Mouse (Mus musculus): ENCODE measurements around the gene Phtf2. TPM values are rescaled to one million over a fixed set of nuclear protein-coding genes. Genes with fewer than 3 reads are reported as not detected.
A peak's percentile ranks its signal among the peaks of the same experiment; 100 is the strongest.
"Not testable (repeated sequence)": the region's sequence is repeated elsewhere in the genome, so short reads cannot be mapped to it uniquely, and the experiment has no call there.

Phtf2 gene
- total RNA-seq, 2 experiments from 2014 or later, result 4.3 to 14.6 TPM

DNA sequence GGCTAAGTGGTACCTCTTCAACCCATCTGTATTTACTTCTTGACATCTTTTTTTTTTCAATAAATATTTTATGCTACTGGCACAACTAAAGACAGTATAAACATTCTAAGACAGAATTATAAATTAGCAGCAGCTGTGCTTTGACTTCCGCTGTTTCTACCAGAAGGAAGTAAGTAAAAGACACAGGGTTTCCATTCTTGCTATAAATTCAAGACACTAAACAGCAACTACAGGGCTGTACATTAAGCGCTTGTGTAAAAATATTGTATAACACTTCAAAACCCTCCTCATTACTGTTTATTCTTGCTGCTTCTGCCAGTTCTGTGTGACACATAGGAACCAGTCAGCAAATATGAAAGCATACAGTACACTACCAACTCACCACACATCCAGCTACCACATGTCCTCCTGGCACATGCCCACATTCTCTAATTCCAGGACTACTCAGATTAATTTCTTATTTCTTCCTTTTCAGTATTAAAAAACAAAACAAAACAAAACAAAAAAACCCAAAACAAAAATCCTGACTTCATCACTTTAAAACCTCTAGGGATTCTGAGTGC, 16.6 kb downstream of the Phtf2 start:
- ATAC-seq (ENCODE audit: poor library complexity, severe bottlenecking), result peak; percentile 45; the same call in 1 of the 2 replicates

DNA sequence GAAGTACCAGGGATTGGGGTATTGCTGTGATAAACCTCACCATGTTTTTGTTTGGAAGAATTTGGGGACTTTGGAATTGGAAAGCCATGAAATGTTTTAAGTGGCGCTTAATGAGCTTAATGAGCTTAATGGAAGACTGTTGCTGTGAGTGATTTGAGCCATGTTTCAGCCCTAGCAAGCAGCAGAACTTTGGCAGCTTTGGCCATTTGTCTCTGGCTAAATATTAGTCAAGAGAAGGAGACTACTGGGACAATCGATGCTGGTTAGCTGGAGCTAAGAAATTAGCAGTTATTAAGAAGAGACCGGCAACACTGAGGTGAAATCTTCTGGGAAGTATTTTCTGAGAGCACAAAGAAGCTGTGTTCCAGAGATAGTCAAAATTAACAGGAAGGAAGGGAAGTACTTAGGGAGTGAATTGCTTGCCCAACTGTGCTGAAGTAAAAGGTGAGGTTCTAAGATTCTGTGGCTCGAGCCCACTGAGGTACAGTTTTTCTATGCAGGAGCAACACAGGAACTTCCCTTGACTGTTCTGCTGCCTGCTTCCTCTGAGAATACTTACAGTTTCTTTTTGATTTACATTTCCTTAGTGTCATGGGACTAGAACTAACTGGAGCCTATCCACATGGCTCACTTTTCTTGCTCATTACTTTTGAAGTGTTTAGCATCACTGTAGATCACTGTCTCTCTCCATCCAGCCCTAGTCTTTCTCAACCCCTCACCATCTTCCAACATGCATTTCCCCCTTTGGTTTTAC, 17.5 kb downstream of the Phtf2 start:
- peak; percentile 47 for ATAC-seq (ENCODE audit: poor library complexity, severe bottlenecking)

DNA sequence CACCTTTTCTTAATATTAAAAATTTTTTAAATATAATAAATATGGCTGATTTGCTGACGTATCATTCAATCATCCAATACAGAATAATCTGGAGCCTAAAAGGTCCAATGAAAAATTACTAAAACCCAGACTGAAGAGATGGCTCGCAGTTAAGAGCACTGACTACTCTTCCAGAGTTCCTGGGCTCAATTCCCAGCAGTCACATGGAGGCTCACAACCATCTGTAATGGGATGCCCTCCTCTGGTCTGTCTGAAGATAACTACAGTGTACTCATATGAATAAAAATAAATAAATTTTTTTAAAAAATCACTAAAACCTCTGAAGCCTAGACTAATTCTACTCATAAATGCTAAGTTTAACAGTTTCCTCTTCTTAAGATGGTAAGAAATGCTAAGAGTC, 20.0 kb downstream of the Phtf2 start:
- no peak for ATAC-seq (ENCODE audit: poor library complexity, severe bottlenecking)

DNA sequence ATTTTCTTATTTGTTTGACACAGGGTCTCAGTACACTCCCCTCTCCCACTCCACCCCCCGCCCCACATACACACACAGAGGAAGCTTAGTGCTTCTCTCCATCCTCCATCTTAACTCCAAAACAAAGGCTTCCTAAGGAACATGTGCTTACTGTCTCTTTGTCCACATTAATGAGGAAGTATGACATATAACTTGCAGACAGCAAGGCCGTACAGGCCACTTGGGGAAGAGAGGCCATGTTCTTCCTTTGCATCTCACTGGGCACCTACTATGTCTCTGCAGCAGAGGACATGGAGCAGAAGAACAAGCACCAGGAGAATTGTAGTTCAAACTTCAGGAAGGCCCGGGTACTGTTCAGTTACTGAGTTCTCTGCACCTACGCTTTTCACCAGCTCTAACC, 21.4 kb downstream of the Phtf2 start:
- no peak for ATAC-seq (ENCODE audit: poor library complexity, severe bottlenecking)

DNA sequence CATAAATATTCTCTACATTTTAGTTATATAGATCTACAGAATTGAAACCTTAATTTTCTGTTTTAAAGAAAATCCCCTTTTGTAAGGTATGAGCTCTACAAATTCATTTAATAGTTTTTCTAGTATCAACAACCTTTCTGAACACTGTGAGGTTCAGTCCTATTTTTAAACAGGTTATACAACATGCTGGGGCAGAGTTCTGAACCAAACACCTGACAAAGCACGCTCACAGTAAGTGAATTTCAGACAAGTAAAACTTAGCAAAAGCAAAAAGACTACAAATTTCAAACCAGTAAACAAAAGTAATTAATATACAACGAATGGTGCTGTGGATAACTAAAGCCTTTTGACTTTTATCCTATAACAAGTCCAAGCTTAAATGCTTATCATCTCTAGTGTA, 23.5 kb downstream of the Phtf2 start:
- ATAC-seq (ENCODE audit: poor library complexity, severe bottlenecking), result no peak

DNA sequence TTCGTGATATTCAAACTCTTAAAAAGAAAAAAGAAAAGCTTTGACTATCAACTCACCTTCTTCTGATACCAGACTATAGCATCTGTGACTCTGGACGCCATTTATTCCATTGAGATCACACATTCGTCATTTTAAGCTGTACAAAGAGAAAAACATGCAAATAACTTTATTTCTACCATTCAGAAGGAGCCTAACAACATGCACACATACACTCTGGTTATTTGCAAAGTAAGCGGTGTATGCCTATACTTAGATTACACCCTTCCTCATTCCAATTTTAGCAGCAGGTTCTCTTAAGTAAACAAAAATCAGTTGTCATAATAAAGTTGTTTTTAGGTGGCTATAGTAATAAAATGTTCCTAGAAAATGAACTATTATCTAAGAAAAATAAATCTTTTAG, 26.9 kb downstream of the Phtf2 start:
- no peak for ATAC-seq (ENCODE audit: poor library complexity, severe bottlenecking)

DNA sequence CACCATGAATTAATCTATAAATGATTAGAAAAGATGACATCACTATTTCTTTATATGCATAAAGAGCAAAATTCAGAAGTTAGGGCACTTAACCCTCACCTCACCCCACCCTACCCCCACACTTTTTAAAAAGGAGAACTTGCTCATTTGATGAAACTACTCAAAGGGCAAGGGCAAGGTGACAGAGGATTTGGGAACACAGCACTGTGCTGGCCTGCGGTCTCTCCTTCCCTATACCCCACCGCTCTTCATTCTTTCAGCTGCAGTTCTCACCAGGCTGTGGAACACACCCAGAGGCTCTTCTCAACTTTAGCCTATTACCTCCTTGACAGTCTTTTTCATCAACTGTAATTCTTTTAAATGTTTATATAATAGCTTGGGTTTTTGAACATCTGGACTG, 34.9 kb downstream of the Phtf2 start:
- peak; percentile 75 for ATAC-seq (ENCODE audit: poor library complexity, severe bottlenecking)

DNA sequence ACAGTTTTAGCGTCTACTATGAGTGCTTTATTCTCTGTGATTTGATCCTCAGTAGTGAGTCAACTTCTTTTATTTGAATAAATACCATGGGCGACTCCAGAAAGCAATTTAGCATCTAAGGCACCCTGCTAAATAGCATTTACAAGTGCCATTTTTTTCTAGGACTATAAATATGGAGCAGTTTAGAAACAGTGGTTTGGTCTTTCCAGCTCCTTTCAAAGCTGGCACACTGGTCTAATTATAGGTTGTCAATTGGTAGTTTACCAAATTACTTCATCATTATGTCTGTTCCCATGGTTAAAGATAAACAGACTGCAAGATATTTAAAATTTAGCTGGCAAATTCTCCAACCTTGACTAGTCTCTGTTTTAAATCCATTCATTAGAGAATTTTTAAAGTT, 38.1 kb downstream of the Phtf2 start:
- ATAC-seq (ENCODE audit: poor library complexity, severe bottlenecking), result no peak

DNA sequence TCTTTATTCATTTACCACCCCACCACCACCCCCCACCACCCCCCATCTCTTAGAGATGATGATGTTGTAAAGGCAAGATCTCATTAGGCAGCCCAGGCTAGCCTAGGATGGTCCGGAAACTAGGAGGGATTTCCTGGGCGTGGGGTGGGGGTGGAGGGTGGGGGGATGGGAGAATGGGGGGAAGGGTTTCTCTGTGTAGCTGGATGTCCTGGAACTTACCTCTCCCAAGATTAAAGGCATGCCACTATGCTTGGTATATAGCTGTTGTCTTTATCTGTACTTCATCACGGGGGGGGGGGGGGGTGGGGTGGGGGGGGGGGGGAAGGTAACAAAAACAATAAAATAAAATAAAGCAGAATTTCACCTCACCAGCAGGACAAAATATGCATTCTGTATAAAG, 38.5 kb downstream of the Phtf2 start:
- ATAC-seq (ENCODE audit: poor library complexity, severe bottlenecking), result no peak

DNA sequence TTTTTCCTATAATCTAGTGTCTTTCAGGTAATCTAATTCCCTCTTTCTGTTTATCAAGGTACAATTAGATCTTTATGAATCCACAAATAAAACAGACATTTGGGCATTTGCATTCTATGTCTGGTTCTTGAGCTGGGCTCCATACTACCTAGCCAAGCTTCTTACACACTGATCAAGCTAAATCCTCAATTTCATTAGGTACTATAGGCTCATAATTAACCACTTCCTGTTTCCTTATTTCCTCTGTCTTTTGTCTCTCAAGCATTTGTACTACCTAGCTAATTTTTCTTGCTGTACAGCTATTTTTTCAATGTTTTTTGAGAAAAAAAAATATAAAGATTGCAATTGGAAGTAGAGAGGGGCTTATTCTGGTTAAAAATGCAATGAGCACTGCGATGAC, 44.8 kb downstream of the Phtf2 start:
- ATAC-seq (ENCODE audit: poor library complexity, severe bottlenecking), result no peak

DNA sequence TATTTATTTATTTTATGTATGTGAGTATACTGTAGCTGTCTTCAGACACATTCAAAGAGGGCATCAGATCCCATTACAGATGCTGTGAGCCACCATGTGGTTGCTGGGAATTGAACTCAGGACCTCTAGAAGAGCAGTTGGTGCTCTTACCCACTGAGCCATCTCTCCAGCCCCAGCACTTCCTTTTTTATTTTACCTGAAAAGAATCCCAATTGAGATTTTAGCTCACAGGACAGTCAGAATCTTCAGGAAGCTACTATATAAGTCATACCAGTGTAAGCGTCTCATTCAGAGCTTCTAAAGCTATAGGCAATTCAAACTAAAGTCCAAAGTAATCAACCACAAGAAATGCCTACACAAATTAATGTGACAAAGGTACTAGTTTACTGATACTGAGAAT, 47.5 kb downstream of the Phtf2 start:
- ATAC-seq (ENCODE audit: poor library complexity, severe bottlenecking), result no peak

DNA sequence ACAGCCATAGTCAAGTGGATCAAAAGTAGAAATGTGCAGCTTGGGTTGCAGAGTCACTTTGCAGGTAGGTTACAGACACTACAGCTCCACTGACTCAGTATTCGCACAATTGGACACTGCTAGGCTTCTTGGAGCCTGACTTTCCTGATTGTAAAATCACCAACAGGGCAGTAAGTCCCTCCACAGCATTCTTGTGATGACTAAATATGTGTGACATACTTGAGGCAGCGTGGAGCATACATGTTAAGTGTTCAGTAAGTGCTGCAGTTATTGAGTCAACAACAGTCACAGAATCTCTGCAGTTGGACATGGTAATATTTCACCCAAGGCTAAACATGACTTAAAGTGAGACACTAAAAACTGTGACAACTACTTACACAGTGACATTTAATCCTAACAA, 50.5 kb downstream of the Phtf2 start:
- ATAC-seq (ENCODE audit: poor library complexity, severe bottlenecking), result no peak

DNA sequence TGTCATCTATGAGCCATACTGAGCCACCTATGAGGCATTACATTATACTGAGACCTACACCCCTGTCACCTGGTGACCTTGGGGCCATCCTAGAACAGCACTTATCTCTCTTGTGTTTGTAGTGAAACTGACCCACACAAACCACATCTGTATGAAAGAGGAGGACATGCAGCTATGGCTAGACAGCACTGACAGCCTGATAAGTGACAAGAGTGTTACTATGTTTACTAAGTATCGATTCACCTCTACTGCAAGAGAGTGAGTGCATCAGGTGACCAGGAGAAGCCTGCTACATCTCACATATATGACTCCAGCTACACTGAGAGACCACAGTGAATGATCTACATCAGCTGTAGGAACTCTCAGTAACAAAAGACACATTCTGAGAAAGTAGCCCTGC, 51.2 kb downstream of the Phtf2 start:
- no peak for ATAC-seq (ENCODE audit: poor library complexity, severe bottlenecking)

DNA sequence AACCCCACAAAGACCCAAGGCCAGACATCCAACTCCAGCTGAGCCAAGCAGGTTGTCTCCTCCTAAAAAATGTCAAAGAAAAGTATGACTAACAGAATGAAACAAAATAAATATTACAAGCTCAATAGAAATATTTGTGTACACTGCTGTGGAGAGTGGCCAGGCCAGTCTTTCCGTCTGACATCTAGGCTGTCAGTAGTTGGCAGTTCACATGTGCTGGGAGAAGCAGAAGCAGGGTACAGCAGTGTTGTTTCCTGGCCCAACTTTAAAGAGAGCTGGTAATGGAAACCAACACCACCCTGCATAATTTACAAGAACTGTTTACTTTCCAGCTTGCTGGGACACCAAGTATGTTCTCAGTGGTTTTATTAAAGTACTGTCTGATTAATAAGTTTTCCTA, 60.3 kb downstream of the Phtf2 start:
- no peak for ATAC-seq (ENCODE audit: poor library complexity, severe bottlenecking)

DNA sequence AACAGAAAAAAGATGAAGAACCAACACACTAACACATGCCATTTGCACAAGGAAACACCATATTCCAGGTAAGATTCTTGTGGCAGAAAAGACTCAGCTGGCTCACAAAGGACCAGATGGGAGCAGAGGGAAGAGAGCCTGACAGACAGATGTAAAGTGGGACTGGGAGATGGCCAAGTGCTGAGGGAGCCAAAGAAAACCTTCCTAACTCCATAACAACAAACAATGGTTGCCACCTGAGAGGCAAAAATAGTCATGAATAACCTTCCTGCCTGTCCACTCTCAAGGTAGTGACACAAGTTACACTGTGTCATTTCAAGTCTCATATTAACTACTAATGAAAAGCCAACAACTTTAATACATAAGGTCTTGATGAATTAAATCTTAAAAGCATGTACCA, 60.8 kb downstream of the Phtf2 start:
- no peak for ATAC-seq (ENCODE audit: poor library complexity, severe bottlenecking)

DNA sequence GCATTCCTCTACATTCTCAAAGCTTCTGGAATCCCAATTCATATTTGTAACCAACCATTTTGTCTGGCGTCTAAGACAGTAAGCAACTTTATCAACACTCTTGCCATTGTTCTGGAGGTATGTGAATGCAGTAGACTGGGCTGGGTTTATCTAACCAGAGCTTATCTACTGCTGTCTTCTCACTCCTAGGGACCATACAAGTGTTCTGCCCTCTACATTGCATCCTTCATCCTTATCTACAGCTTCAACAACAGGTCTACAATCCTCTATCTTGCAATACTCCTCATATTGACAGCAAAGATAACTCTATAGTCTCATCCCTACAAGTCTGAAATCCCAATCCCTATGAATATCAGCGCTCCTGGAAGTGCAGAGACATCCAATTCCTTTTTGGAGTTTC, 66.8 kb downstream of the Phtf2 start:
- no peak for ATAC-seq (ENCODE audit: poor library complexity, severe bottlenecking)

DNA sequence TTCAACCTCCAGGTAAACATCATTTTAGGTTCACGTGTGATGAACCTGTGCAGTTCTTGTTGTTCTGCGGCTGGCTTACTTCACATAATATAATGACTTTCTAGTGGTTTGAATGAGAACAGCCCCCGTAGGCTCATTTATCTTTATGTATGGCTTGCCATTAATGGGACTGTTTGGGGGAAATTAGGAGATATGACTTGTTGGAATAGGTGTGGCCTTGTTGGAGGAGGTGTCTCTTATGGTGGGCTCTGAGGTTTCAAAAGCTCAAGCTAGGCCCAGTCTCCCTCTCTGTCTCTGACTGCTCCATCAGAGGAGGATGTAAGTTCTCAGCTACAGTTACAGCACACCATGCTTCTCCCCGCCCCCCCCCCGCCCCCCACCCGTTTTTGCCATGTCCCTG, 71.5 kb downstream of the Phtf2 start:
- no peak for ATAC-seq (ENCODE audit: poor library complexity, severe bottlenecking)

DNA sequence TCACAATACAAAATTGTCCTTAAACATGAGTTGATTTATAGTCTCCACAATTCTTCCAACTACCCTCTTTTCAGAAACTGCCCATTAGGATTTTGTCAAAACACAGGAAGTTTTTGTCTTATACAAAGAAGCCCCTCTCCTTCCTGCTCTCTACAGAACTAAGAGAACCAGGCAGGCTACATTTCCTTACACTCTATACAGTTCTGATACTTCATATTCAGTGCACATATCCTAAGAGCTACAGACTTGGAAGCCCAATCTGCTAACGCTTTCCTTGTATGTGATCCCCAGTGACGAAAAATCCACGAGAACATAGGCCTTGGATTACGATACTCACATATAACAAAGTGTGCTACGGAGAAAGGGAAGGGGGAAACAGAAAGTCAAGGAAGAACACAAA, 86.0 kb downstream of the Phtf2 start:
- no peak for ATAC-seq (ENCODE audit: poor library complexity, severe bottlenecking)

DNA sequence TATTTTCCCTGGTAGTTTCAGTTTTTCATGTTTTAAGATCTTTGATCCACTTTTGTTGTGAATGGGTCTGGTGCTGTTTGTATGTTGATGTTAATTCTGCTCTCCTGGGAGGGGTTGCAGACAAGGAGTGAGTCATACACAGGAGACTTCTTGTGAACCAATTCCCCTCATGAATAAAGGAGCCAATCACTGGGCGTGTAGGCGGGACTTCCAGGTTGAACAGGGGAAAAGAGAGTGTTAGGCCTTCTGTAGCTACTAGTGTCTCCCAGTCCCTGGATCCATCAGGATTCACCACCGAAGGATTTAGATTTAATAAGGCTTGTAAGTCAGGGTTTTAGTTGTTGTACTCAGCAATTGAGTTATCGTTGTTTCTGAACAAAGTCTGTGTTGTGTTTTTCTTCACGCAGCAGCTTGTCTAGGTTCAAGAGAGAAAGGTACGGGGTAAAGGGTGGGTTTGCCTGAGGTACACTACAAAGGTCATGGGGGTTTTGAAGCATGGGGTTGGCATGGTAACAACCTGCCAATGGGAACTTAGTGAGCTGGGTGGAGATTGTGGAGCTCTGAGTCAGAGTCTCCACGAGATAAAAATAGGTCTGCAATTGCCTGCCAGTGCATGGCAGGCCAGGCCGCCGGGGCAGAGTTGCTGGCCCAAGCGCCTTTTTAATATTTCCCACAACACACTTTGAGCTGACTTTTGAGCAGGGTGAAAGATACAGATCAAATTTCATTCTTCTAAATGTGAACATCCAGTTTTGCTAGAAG, 90.0 kb downstream of the Phtf2 start:
- no peak for ATAC-seq (ENCODE audit: poor library complexity, severe bottlenecking)

DNA sequence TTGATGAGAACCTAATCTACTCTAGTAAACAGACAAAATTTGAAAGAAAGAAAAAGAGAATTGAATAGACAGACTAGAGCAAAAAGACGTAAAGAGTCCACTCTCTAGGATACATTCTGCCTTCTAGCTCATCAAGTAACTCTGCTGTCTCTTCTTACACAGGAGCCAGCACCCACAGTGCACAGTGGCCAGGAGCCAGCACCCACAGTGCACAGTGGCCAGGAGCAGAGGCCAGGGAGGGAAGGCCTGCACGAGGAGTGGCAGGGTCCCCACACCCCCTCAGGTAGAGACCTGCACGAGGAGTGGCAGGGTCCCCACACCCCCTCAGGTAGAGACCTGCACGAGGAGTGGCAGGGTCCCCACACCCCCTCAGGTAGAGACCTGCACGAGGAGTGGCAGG, 95.5 kb downstream of the Phtf2 start:
- ATAC-seq (ENCODE audit: poor library complexity, severe bottlenecking), result not testable (repeated sequence)

DNA sequence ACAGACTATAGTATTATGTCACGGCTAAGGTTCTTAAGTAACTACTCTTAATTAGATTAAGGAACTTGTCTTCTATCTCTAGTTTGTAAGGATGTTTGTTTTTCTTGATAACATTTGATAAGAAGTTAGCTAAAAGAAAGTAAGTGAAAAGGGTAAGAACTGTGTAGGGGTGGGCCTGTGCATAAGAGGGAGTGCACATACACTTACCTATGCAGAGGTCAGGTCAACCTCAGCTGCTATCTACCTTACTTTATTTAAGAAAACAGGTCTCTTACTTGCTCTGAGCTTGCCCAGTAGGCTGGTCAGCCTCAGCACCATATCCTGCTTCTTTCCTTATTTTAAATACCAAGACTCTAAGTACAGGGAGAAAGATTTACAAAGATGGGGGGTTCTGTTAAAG, 100.8 kb downstream of the Phtf2 start:
- ATAC-seq (ENCODE audit: poor library complexity, severe bottlenecking), result no peak

DNA sequence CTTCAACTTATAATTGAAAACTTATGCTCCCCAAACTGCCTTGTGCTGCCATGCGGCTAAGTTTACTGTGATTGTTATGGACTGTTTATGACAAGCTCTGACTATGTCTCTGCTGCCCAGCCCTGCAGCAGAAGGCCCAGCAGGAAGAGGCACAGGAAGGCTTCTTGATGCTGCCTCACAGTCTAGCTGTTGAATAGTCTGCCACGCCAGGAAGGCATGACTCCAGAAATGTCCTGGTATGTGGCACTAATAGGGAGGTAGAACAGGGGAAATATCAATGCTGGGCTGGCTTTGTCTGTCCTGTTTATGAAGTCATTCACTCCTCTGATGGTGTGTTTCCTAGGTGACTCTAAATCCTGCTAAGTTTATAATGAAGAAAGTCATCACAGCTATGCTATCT, 102.7 kb downstream of the Phtf2 start:
- ATAC-seq (ENCODE audit: poor library complexity, severe bottlenecking), result no peak
